Mouse (Mus musculus) kidney, postnatal 0 days (tissue): Measurements from ENCODE around the gene Iqgap2. TPM values are rescaled to one million over a fixed set of nuclear protein-coding genes. Genes with fewer than 3 reads are reported as not detected.

Experiments
- ATAC-seq: fragments of 200-750 bp; cut with Nextera tagmentation; replicated peaks from 2 replicates; pipeline ENCODE4 v1.8.0; 2017; ENCODE audit warnings: low read depth, moderate number of reproducible peaks, moderate TSS enrichment, moderate library complexity; ENCODE audit not compliant: low FRiP score
- DNase-seq: peaks from one replicate; pipeline ENCODE4 v3.0.0-alpha.2; 2016; ENCODE audit warnings: low spot score
- H3K27ac ChIP-seq: fragments of 300-500 bp; sonication (generic); 2 replicates; pipeline ENCODE4 v1.5.1; 2014; ENCODE audit warnings: mild to moderate bottlenecking
- H3K27me3 ChIP-seq: fragments of 300-500 bp; sonication (generic); 2 replicates; pipeline ENCODE4 v1.6.1; 2014; ENCODE audit warnings: low read length, mixed read lengths; ENCODE audit not compliant: insufficient read depth
- H3K36me3 ChIP-seq: fragments of 300-500 bp; sonication (generic); 2 replicates; pipeline ENCODE4 v1.6.1; 2014; ENCODE audit warnings: low read length, mixed read lengths; ENCODE audit not compliant: insufficient read depth
- H3K4me1 ChIP-seq: fragments of 300-500 bp; sonication (generic); replicated peaks from 2 replicates; pipeline ENCODE4 v1.6.1; 2014; ENCODE audit warnings: antibody characterized with exemption, low read length, mixed read lengths; ENCODE audit not compliant: insufficient read depth
- H3K4me2 ChIP-seq: fragments of 300-500 bp; sonication (generic); 2 replicates; pipeline ENCODE4 v1.6.1; 2014; ENCODE audit warnings: mild to moderate bottlenecking, low read length, moderate library complexity, mixed read lengths
- H3K4me3 ChIP-seq: fragments of 300-500 bp; sonication (generic); replicated peaks from 2 replicates; pipeline ENCODE4 v1.5.1; 2014; ENCODE audit warnings: low read depth, low read length
- H3K9ac ChIP-seq: fragments of 300-500 bp; sonication (generic); 2 replicates; pipeline ENCODE4 v1.6.1; 2014; ENCODE audit warnings: low read depth, low read length
- H3K9me3 ChIP-seq: fragments of 300-500 bp; sonication (generic); replicated peaks from 2 replicates; pipeline ENCODE4 v1.6.1; 2016; ENCODE audit warnings: low read length, inconsistent platforms, mixed read lengths
- CTCF ChIP-seq: IDR thresholded peaks from 2 replicates; pipeline ENCODE4 v1.5.1; 2016; ENCODE audit warnings: antibody characterized with exemption, low read depth, mild to moderate bottlenecking, moderate library complexity
- whole genome bisulfite sequencing: fragments of 180-500 bp; shearing (Covaris S2); extraction: QIAGEN DNeasy Blood & Tissue Kit; methylation state at CpG from one replicate; pipeline ENCODE4 v1.1.7; 2014; 5-methylcytosine and 5-hydroxymethylcytosine counted together
- polyA plus RNA-seq: library from polyadenylated mRNA; unstranded; fragments of >200 nt; fragmentation: Nextera tagmentation; extraction: Ambion mirVana; gene quantifications from 2 replicates; pipeline ENCODE4 v1.2.1, GENCODE M21; 2015

The Iqgap2 gene
- polyA plus RNA-seq, 1 experiment from 2014 or later = 9.8 TPM

GRCm38 (mm10) chr13:95841946-95842345, 49.8 kb downstream of the Iqgap2 start:
- WGBS = 88% methylated on average over 1 of the region's 1 CpGs
- H3K36me3 ChIP-seq = no peaks in the 10 kb centered on the region
- DNase-seq = no peak
- no peak for TF ChIP-seq CTCF
- no peaks in the 10 kb centered on the region for H3K27me3 ChIP-seq
- no peak overlapping the region for H3K4me2 ChIP-seq
- H3K4me1 ChIP-seq = no peaks in the 10 kb centered on the region
- no peaks in the 10 kb centered on the region for H3K9me3 ChIP-seq
- no peak overlapping the region for H3K9ac ChIP-seq
- no peak for ATAC-seq
- H3K4me3 ChIP-seq = no peak overlapping the region
- no peak overlapping the region for H3K27ac ChIP-seq

- peak; percentile 9 for DNase-seq
- 41% methylated on average over 3 of the region's 3 CpGs for WGBS
- Histone ChIP-seq H3K27ac (no peak overlapping the region), H3K4me1 (peaks cover 2% of the 10 kb centered on the region; the same call in 1 of the 2 replicates), H3K4me3 (no peak overlapping the region), H3K27me3 (no peaks in the 10 kb centered on the region), H3K36me3 (no peaks in the 10 kb centered on the region), H3K4me2 (no peak overlapping the region), H3K9me3 (no peaks in the 10 kb centered on the region), H3K9ac (no peak overlapping the region)
- ATAC-seq = peak; percentile 54; the same call in 1 of the 2 replicates
- TF ChIP-seq CTCF = no peak
These were observed 54.8 kb downstream of the Iqgap2 start for GRCm38 (mm10) chr13:95836944-95837343.

DNA sequence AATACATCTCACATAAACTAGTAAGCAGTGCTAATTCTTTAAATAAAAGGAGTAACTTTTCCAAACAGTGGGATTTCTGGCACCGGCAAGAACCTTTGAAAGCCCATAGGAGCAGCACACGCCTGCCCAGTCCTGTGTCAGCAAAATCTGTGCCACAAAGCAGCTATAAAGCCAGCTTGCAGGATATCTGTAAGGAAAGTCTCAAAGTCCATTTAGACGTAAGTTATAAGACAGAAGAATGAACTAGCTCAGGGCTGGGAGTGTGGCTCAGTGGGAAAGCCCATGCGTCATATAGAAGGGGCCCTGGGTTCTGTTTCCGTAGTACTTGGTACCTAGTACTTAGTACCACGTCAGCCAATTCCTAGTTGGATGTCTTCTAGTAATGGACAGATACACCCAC, 58.2 kb downstream of the Iqgap2 start:
- H3K27ac ChIP-seq = no peak overlapping the region
- ATAC-seq (no peak), DNase-seq (no peak)
- no peak overlapping the region for H3K9ac ChIP-seq
- no peaks in the 10 kb centered on the region for H3K27me3 ChIP-seq
- H3K4me2 ChIP-seq = no peak overlapping the region
- H3K4me1 ChIP-seq = peaks cover 5% of the 10 kb centered on the region; the same call in 1 of the 2 replicates
- H3K36me3 ChIP-seq = no peaks in the 10 kb centered on the region
- WGBS = 91% methylated on average over 6 of the region's 6 CpGs
- H3K9me3 ChIP-seq = no peaks in the 10 kb centered on the region
- no peak overlapping the region for H3K4me3 ChIP-seq
- no peak for TF ChIP-seq CTCF

DNA sequence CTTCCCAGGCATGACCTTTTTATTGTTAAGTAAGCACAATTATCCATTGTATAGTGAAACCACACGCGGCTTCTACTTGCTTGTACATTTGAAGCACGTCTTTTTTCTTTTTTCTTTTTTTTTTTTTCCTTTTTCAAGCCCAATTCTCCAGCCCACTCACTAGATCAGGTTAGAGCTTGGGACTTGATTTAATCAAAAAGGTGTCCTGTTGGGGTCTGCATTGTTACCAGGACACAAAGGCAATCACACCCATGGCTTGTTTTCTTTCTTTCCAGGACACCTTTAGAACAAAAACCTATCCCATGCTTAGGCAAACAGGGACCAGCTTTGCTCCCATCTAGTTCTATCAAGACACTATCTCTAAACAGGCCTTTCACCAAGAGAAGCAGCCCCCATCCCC, 59.0 kb downstream of the Iqgap2 start:
- ATAC-seq = no peak
- Histone ChIP-seq H3K36me3 (no peaks in the 10 kb centered on the region), H3K9ac (no peak overlapping the region), H3K27me3 (no peaks in the 10 kb centered on the region), H3K27ac (no peak overlapping the region), H3K4me1 (peaks cover 5% of the 10 kb centered on the region; the same call in 1 of the 2 replicates), H3K4me3 (no peak overlapping the region), H3K4me2 (no peak overlapping the region), H3K9me3 (no peaks in the 10 kb centered on the region)
- 49% methylated on average over 3 of the region's 3 CpGs for WGBS
- DNase-seq = no peak
- no peak for TF ChIP-seq CTCF

DNA sequence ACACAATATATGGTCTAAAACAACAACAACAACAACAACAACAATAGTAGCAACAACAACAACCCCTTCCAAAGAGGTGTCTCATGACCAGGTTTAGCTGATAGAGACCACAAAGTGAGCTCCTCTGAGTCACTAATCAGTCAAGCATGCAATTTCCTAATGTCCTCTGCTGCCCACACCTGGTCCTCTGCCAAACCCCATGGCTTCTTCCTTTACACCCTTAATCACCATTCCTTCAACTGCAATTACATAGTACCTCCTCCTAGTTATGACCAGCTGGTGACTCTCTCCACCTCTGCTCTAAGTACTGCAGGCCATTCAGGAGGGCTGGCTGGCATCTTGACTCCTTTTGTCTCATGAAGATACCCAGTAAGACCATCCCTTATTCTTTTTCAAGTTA, 60.0 kb downstream of the Iqgap2 start:
- no peak overlapping the region for H3K27ac ChIP-seq
- no peak overlapping the region for H3K9ac ChIP-seq
- TF ChIP-seq CTCF = no peak
- no peaks in the 10 kb centered on the region for H3K36me3 ChIP-seq
- H3K9me3 ChIP-seq = no peaks in the 10 kb centered on the region
- H3K27me3 ChIP-seq = no peaks in the 10 kb centered on the region
- no peak overlapping the region for H3K4me3 ChIP-seq
- 0 out of 2 replicates have a peak, but pooled peaks have one; percentile 33 for ATAC-seq
- no peak overlapping the region for H3K4me2 ChIP-seq
- peaks cover 5% of the 10 kb centered on the region; the same call in 1 of the 2 replicates for H3K4me1 ChIP-seq
- no peak for DNase-seq

- Histone ChIP-seq H3K4me2 (no peak overlapping the region), H3K27ac (no peak overlapping the region), H3K4me1 (peaks cover 5% of the 10 kb centered on the region; the same call in 1 of the 2 replicates), H3K27me3 (no peaks in the 10 kb centered on the region), H3K4me3 (no peak overlapping the region), H3K9me3 (no peaks in the 10 kb centered on the region), H3K9ac (no peak overlapping the region), H3K36me3 (no peaks in the 10 kb centered on the region)
- 87% methylated on average over 7 of the region's 7 CpGs for WGBS
- no peak for TF ChIP-seq CTCF
- ATAC-seq (no peak), DNase-seq (no peak)
These were observed 62.1 kb downstream of the Iqgap2 start for GRCm38 (mm10) chr13:95829431-95830171.
